Mouse (Mus musculus) 3134 (cell line): ENCODE data around the gene Slpi.

Source experiments
- DNase-seq: peaks from one replicate; pipeline ENCODE4 v3.0.0-alpha.2; 2011; ENCODE audit warnings: low spot score; ENCODE audit not compliant: insufficient read length; ENCODE audit errors: extremely low read depth

The Slpi gene

GRCm38 (mm10) chr2:164421979-164422378, 33.1 kb upstream of the Slpi start:
- no peak for DNase-seq

GRCm38 (mm10) chr2:164421306-164421705, 32.4 kb upstream of the Slpi start:
- DNase-seq, result no peak

GRCm38 (mm10) chr2:164419489-164419888, 30.6 kb upstream of the Slpi start:
- no peak for DNase-seq

GRCm38 (mm10) chr2:164418308-164418875, 29.5 kb upstream of the Slpi start:
- no peak for DNase-seq

- no peak for DNase-seq
Observed at GRCm38 (mm10) chr2:164417198-164417597, 28.3 kb upstream of the Slpi start.

GRCm38 (mm10) chr2:164414581-164414980, 25.7 kb upstream of the Slpi start:
- no peak for DNase-seq

- DNase-seq, result no peak
Observed at GRCm38 (mm10) chr2:164414167-164414566, 25.3 kb upstream of the Slpi start.

- peak; percentile 74 for DNase-seq
Observed at GRCm38 (mm10) chr2:164407708-164408107, 18.8 kb upstream of the Slpi start.

- no peak for DNase-seq
Observed at GRCm38 (mm10) chr2:164405519-164405918, 16.6 kb upstream of the Slpi start.

GRCm38 (mm10) chr2:164405060-164405459, 16.2 kb upstream of the Slpi start, which contains the start of gene Matn4:
Gene Matn4, minus strand, starts transcription at chr2:164405160.
- DNase-seq, result no peak

GRCm38 (mm10) chr2:164404082-164404990, 15.4 kb upstream of the Slpi start:
- no peak for DNase-seq

- DNase-seq, result no peak
Observed at GRCm38 (mm10) chr2:164403396-164404081, 14.6 kb upstream of the Slpi start.

- DNase-seq, result no peak
Observed at GRCm38 (mm10) chr2:164402906-164403305, 14.0 kb upstream of the Slpi start, which contains the start of gene Rbpjl. Gene Rbpjl, plus strand, starts transcription at chr2:164403141.

- no peak for DNase-seq
Observed at GRCm38 (mm10) chr2:164396911-164397310, 8.0 kb upstream of the Slpi start.

- no peak for DNase-seq
Observed at GRCm38 (mm10) chr2:164396076-164396475, 7.2 kb upstream of the Slpi start.

GRCm38 (mm10) chr2:164393126-164393525, 4.2 kb upstream of the Slpi start:
- DNase-seq, result no peak

- DNase-seq, result no peak
Observed at GRCm38 (mm10) chr2:164389499-164389898, 604 bp upstream of the Slpi start.

GRCm38 (mm10) chr2:164386953-164387352, 1.9 kb downstream of the Slpi start:
- DNase-seq, result peak; percentile 65

- DNase-seq, result peak; percentile 94
Observed at GRCm38 (mm10) chr2:164385927-164386763, 2.8 kb downstream of the Slpi start.

- DNase-seq, result peak; percentile 50
Observed at GRCm38 (mm10) chr2:164383656-164384399, 5.1 kb downstream of the Slpi start.
